Mouse (Mus musculus) c-Kit-positive CD71-positive TER-119-negative erythroid progenitor cells, embryonic 14.5 days (primary cell): Measurements from ENCODE around the gene 1700020L24Rik.
A peak's percentile ranks its signal among the peaks of the same experiment; 100 is the strongest.

Experiments
- DNase-seq: peaks from one replicate; pipeline ENCODE4 v3.0.0-alpha.2; 2013; ENCODE audit warnings: low read depth

1700020L24Rik gene

DNA sequence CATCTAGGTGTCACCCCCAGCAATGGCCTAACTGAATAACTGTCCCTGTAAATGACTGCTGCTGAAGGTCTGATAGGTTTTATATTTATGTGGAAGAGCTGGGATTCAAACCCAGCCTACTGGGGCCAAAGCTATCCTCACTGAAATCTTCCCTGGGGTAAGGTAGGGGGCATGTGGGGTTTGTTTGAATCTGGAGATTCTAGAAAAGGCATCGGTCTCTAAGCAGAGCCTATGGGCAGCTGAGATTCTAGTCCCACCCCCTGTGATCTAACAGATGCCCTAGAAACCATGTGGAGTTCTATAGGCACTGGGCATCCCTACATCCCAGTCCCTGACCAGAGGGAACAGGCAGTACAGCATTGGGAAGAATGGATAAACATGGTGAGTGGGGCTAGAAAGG lies at the start of gene 1700020L24Rik:
Gene 1700020L24Rik, plus strand, starts transcription at position 301 of the 400 bp plus-strand sequence.
- no peak for DNase-seq

- DNase-seq = no peak
These were observed 44.4 kb upstream of the 1700020L24Rik start for GRCm38 (mm10) chr11:83393062-83393461.

GRCm38 (mm10) chr11:83394802-83395439 lies 42.6 kb upstream of the 1700020L24Rik start:
- no peak for DNase-seq

GRCm38 (mm10) chr11:83397626-83398025 lies 39.9 kb upstream of the 1700020L24Rik start:
- no peak for DNase-seq

- DNase-seq = no peak
These were observed 38.8 kb upstream of the 1700020L24Rik start for GRCm38 (mm10) chr11:83398724-83399123.

DNA sequence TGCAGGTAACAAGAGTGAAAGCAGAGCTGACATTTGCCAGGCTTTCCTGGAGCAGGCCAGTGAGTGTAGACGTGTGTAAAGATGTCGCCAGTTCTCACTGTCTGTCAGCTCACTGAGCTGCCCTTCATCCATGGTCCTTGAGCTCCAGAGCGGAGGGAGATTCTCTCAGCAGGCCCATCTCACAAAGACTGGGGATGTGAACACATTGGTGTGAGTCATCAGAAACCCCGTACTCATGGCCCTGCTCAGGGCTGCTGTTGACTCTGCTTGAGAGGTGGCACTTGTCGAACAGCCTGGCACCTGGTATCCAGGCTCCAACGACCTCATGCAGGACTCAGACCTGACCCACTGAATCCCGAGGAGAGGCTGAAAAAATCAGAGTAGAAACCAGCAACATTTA lies 33.7 kb upstream of the 1700020L24Rik start:
- no peak for DNase-seq

- no peak for DNase-seq
These were observed 31.1 kb upstream of the 1700020L24Rik start for GRCm38 (mm10) chr11:83406391-83406790.

- DNase-seq = no peak
These were observed 29.2 kb upstream of the 1700020L24Rik start for GRCm38 (mm10) chr11:83408242-83408641.

DNA sequence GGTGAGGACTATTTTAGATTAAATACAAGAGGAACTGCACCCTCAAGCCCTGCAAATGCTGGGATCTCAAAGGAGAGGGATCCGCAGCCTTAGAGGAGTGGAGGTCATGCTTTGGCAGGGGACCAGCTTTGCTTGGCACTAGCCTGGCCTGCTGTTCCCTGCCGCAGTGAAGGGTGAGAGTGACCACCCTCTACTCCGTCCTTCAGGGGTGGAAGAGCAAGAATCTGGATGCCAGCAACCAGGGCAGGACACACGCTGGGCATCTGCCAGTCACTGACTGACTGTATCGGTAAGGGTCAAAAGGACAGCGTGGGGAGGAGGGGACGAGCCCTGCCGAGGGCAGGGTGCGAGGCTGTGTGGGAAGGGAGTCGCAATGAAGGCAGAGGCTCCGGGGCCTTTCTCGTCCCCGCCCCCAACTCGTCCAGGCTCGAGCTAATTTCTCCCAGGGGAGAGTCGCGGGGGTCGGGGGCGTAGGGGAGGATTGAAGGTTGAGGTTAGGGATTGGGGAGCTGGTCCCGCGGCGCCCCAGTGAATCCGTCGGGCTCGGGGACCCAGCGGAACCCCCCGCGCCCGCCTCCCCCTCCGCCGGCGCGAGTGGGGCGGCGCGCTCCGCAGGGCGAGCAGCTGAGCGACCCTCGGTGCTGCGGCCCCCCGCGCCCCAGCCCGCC lies 28.3 kb upstream of the 1700020L24Rik start, which contains the start of gene Rasl10b:
Gene Rasl10b, plus strand, starts transcription at position 51 of the 668 bp plus-strand sequence.
- DNase-seq = no peak

DNA sequence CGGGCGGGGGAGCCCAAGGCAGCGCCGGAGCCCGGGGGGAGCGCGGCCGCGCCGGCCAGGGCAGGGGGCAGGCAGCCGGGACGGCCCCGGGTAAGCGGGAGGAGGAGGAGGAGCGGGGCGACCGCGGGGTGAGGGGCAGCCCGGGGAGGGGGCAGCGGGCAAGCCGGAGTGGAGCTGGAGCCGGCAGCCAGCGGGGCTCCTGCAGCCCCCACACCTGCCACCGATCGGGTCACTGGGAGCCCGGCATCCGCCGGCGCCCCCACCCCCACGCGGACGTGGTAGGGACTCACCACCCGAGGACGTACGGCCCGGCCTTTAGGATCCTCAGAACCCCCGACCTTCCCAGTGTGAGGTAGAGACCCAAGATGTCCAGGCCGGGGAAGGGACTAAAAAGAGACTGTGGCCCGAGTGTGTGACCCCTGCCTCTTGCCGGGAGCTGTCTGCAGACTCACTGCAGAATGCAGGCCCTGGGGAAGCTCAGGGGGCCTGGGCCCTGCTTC lies 27.6 kb upstream of the 1700020L24Rik start:
- no peak for DNase-seq

- DNase-seq = no peak
These were observed 27.0 kb upstream of the 1700020L24Rik start for GRCm38 (mm10) chr11:83410510-83410909.

DNA sequence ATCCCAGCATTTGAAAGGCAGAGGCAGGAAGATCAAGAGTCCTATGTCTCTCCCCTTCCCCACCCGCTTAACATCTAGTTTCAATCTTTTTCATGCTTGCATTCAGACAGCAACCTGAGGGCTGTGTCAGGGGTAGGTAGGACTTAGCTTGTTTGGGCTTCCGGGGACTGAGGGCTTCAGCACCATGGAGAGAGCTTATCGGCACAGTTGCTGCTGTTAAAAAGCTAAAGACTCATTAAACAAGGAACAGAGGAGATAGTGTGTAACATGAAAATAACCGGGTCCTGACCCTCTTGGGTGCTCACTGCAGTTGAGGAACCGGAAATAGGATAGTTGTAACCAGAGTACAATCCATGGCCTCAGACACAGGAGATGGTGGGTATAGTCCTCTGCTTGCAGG lies 20.4 kb upstream of the 1700020L24Rik start:
- DNase-seq = peak; percentile 60

- DNase-seq = no peak
These were observed 19.8 kb upstream of the 1700020L24Rik start for GRCm38 (mm10) chr11:83417708-83418107.

GRCm38 (mm10) chr11:83418566-83418965 lies 18.9 kb upstream of the 1700020L24Rik start:
- DNase-seq = no peak

DNA sequence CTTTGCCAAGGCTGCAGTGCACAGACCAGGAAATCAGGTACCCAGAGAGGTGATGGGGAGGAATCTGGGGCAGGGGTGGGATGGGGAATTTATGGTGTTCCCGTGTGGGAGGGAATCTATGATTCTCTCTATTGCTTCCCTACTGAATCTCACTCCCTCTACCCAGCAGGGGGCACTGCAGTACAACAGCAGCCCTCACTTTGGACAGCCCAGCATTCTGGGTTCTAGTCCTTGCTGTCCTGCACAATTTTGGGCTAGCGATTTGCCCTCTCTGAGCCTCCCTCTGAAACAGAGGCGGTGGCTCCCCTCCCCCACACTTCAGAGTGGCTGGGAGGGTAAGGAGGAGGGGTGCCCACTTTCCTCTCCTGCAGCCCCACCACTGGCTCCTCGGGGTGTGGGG lies 17.1 kb upstream of the 1700020L24Rik start:
- DNase-seq = no peak

GRCm38 (mm10) chr11:83421305-83421704 lies 16.2 kb upstream of the 1700020L24Rik start:
- DNase-seq = peak; percentile 76

DNA sequence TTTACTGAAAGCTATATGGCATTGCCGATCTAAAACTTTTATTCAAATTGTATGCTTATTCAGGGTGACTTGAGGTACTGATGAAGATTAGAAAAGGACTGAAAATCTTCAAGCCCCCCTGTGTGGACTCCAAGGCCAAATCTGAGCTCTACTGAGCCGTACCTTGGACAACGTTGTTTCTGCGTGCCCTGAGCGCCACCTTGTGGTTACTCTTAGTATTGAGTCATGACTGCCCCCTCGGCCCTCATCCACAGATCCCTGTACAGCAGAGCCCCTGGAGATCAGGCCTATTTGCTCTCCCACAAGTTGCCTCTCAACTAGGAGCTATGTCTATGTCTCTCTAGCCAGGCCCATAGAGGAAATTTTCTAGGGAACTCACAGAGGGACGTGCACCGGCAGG lies 12.8 kb upstream of the 1700020L24Rik start:
- DNase-seq = peak; percentile 52

GRCm38 (mm10) chr11:83426964-83427363 lies 10.5 kb upstream of the 1700020L24Rik start:
- DNase-seq = no peak

DNA sequence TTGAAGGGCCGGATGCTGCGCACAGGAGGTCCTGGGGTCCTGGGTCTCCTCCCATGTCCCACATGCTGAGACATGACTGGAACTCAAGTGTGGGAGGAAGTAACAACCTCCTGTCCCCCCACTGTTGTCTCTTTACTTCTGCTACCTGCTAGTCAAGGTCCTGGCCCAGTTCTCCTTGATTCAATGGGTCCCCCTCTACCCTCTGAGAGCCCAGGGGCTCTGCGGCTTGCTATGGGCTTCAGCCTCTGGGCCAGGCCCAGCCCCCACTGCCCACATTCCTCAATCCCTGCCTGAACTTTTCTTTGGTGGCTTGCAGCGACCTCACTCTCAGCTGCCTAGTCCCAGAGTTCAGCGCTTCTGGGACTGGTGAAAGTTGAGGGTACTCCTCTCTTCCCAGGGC lies 8.1 kb upstream of the 1700020L24Rik start, which contains the start of gene Gas2l2:
Gene Gas2l2, minus strand, starts transcription at position 101 of the 400 bp plus-strand sequence.
- no peak for DNase-seq

DNA sequence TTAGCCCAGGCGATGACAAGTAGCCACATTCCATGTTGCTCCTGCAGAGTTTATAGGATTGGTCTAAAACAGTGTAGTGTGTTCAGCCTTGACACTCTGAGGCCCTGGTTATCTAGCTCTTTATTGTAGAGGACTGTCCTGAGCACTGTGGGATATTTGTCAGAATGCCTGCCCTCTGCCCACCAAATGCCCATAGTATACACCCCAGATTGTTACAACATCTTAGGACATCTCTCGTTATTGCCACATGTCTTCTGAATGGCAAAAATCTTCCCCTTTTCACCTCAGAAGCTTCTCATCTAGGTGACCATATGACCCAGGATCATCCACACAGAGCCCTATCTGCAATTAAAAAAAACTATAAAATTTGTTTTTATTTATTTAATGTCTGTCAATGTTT lies 4.9 kb upstream of the 1700020L24Rik start:
- no peak for DNase-seq

DNA sequence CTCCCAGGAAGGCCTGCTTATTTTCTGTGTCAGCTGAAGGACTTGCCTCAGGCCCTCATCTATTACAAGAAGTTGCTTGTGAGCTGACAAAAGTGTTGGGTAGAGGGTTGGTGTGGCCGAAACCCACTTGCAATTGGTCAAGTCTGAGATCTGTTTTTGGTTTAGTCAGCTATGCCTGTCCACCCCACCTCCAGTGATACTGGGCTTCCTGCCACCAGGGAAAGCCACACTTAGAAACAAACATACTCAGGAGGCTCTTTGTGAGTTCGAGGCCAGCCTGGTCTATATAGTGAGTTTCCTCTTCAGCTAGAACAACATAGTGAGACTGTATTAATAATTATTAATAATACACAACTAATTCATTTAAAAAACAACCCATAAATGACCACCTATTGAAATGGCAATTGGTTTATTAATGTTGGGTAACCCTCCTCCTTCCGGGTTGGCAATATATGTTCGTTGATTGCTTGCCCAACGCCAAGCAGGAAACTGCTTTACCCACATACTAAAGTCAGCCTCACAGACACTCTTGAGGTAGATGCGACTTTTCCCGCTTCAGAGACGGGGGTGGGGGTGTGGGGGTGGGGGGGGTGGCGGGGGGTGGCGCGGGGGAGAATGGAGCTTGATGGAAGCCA lies 2.1 kb downstream of the 1700020L24Rik start:
- DNase-seq = no peak

DNA sequence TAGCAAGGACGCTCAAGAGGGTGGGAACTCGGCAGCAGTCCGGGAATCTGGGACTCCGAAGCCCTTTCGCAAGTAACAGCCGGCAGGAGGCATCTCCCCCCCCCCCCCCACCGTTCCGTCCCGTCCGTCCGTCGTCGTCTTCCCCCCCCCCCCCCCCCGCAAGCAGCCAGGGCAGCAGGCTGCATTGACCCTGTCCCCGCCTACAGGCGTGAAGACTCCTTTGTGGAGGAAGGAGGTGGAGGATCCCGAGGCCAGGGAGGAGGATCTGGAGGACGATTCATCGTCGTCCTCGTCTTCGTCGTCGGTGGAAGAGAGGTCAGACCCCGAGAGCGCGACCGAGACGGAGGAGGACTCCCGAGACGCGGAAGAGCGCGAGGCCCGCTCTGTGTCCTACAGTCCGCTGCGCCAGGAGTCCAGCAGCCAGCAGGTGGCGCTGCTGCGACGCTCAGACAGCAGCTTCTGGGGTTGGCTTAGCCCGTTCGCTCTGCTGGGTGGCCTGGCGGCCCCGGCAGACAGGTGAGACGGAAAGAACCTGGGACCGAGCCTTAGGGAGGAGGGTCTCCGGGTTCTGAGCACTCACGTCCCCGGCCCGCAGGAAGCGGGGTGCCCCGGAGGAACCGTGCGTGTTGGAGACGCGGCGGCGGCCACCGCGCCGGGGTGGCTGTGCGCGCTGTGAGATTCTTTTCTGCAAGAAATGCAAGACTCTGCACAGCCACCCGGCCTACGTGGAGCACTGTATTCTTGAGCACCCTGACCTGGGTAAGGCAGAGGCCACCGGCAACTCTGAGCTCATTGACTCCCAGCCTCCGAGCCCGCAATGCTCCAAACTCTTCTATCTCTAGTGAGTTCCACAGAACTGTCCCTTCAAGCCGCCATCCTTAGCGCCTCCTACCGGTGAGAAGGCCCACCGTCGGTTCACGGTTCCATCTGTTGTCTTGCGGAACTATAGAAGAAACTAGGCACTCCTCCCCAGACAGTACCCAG lies 2.9 kb downstream of the 1700020L24Rik start:
- peak; percentile 91 for DNase-seq
